Mouse (Mus musculus): ENCODE measurements around the gene Col5a2.

DNA sequence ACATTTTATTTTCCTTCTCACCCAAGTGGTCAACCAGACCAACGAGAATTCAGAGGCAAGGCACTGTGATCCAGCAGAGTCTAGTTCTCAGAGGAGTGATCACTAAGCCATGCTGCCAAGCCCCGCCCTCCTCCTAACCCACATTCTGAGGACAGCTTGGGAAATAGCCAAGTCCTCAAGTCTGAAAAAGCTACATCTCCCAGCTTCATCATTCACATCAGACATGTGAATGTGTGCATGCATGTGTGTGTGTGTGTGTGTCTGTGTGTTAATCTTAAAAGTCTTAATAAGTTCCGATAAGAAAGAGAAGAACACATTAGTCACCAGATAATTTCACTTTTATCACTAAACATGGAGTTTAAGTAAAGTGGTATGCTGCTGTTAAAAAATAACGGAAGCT is 72.6 kb downstream of the Col5a2 start:
- TF ChIP-seq CTCF (IDR thresholded peaks at IDR 0.05) (no peak), EP300 (IDR thresholded peaks at IDR 0.05) (no peak)

All from lung, postnatal 0 days (tissue).